Mouse (Mus musculus) left cerebral cortex, postnatal 25 days (tissue): ENCODE data around the gene Anapc10. TPM values are rescaled to one million over a fixed set of nuclear protein-coding genes. Genes with fewer than 3 reads are reported as not detected.

Experiments
- DNase-seq, 2 experiments: peaks; one replicate each; pipeline ENCODE4 v3.0.0; 2022; ENCODE audit warnings: low spot score in 2 of 2, mixed read lengths in 1 of 2
- intact Hi-C: fragments of 180-260 bp; cut with DNase I; formaldehyde crosslinking; loops from one replicate; pipeline ENCODE4 v1.15.1; 2025
- total RNA-seq, 2 experiments: library from RNA; stranded (reverse); gene quantifications; 2 replicates each; pipeline ENCODE4 v1.2.3; 2021

Gene Anapc10
- total RNA-seq, 2 experiments from 2014 or later: 9.1 TPM

DNA sequence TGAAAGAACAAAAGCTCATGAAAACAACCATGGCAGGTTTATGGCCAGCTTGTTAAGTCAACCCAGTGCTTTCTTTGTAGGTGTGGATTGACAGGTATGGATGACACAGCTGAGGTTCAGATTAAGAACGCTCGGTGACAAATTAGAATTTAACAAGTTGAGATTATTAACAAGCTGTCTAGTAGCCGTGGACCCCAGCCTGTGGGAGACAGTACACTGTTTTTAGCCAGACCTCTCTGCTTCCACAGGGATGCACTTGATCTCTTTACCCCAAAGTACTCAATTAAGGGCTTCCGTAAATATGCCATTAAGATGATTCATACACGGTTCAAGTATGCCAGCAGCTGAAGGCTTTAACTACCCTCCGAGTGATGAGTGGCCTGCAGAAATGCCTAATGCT is 95.4 kb downstream of the Anapc10 start:
- intact Hi-C loops: no loop called here
- DNase-seq: no peak

DNA sequence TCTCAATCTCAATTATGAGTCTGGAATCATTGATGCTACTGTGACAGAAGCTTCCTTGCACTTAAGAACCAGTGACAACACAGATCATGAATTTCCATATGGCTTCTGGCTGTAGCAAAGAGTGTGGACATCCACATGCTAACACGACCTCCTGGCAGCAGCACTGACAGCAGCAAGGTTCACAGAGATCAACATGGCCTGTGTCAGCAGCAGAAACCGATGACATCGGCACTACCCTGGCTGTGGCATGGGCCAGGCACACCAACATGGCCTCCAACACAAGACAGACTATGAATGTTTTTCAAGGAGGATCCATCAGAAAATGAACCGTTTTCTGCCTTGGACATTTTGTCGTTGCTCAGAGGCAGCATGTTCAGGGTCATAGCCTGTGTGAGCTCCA is 114.9 kb downstream of the Anapc10 start:
- no peak for DNase-seq
- intact Hi-C loops: no loop called here

Other genes with a start within 250 kb of the Anapc10 start
- 10 to 100 TPM; 35.0 to 35.9 TPM for gene Otud4, start 72.2 kb upstream of the Anapc10 start, total RNA-seq
- gene Abce1, start 80 bp upstream of the Anapc10 start, total RNA-seq: 10 to 100 TPM; 68.9 to 72.9 TPM